Mouse (Mus musculus) hindbrain, postnatal 0 days (tissue): ENCODE results near the gene Pard3. TPM values are rescaled to one million over a fixed set of nuclear protein-coding genes. Genes with fewer than 3 reads are reported as not detected.
A peak's percentile ranks its signal among the peaks of the same experiment; 100 is the strongest.

Experiments used
- ATAC-seq: fragments of 200-750 bp; cut with Nextera tagmentation; 2 replicates; pipeline ENCODE4 v1.8.0; 2017; ENCODE audit warnings: mild to moderate bottlenecking, moderate TSS enrichment, moderate library complexity
- DNase-seq: peaks from one replicate; pipeline ENCODE4 v3.0.0-alpha.2; 2015; ENCODE audit warnings: low spot score
- H3K27ac ChIP-seq: fragments of 300-500 bp; sonication (generic); 2 replicates; pipeline ENCODE4 v1.5.1; 2014; ENCODE audit warnings: mild to moderate bottlenecking
- H3K27me3 ChIP-seq: fragments of 300-500 bp; sonication (generic); 2 replicates; pipeline ENCODE4 v1.6.1; 2014; ENCODE audit warnings: low read length, mixed read lengths; ENCODE audit not compliant: insufficient read depth
- H3K36me3 ChIP-seq: fragments of 300-500 bp; sonication (generic); 2 replicates; pipeline ENCODE4 v1.6.1; 2014; ENCODE audit warnings: low read length, mixed read lengths; ENCODE audit not compliant: insufficient read depth
- H3K4me1 ChIP-seq: fragments of 300-500 bp; sonication (generic); 2 replicates; pipeline ENCODE4 v1.6.1; 2014; ENCODE audit warnings: antibody characterized with exemption, low read length, mixed read lengths; ENCODE audit not compliant: insufficient read depth
- H3K4me2 ChIP-seq: fragments of 300-500 bp; sonication (generic); 2 replicates; pipeline ENCODE4 v1.6.1; 2014; ENCODE audit warnings: low read depth, mild to moderate bottlenecking, low read length, moderate library complexity, mixed read lengths
- H3K4me3 ChIP-seq: fragments of 300-500 bp; sonication (generic); 2 replicates; pipeline ENCODE4 v1.5.1; 2014; ENCODE audit warnings: low read length
- H3K9ac ChIP-seq: fragments of 300-500 bp; sonication (generic); replicated peaks from 2 replicates; pipeline ENCODE4 v1.6.1; 2014; ENCODE audit warnings: mild to moderate bottlenecking, low read length, moderate library complexity, mixed read lengths
- H3K9me3 ChIP-seq: fragments of 300-500 bp; sonication (generic); 2 replicates; pipeline ENCODE4 v1.6.1; 2016; ENCODE audit warnings: low read length, mixed read lengths
- CTCF ChIP-seq: IDR thresholded peaks from 2 replicates; pipeline ENCODE4 v1.5.1; 2016; ENCODE audit warnings: antibody characterized with exemption, control low read depth, low read depth
- WGBS: fragments of 180-500 bp; shearing (Covaris S2); extraction: QIAGEN DNeasy Blood & Tissue Kit; methylation state at CpG from one replicate; pipeline ENCODE4 v1.1.7; 2014; 5-methylcytosine and 5-hydroxymethylcytosine counted together
- polyA plus RNA-seq: library from polyadenylated mRNA; unstranded; fragments of >200 nt; fragmentation: Nextera tagmentation; extraction: Ambion mirVana; gene quantifications from 2 replicates; pipeline ENCODE4 v1.2.1, GENCODE M21; 2015
- total RNA-seq: library from RNA; depleted of rRNA; stranded (reverse); fragments of >200 nt; gene quantifications from 2 replicates; pipeline ENCODE4 v1.2.3, GENCODE M21; 2014

The Pard3 gene
- total and polyA plus RNA-seq, 2 experiments from 2014 or later = 11.9 to 29.3 TPM

- no peaks in the 10 kb centered on the region for H3K27me3 ChIP-seq
- H3K4me1 ChIP-seq = peaks cover 11% of the 10 kb centered on the region
- H3K4me2 ChIP-seq = peak overlapping the region; percentile 21; the same call in 1 of the 2 replicates
- WGBS = 69% methylated on average over 9 of the region's 9 CpGs
- no peak for DNase-seq
- no peak overlapping the region for H3K9ac ChIP-seq
- no peaks in the 10 kb centered on the region for H3K36me3 ChIP-seq
- no peak overlapping the region for H3K4me3 ChIP-seq
- H3K27ac ChIP-seq = peak overlapping the region; percentile 64
- ATAC-seq = no peak
- TF ChIP-seq CTCF = no peak
- H3K9me3 ChIP-seq = no peaks in the 10 kb centered on the region
Observed at GRCm38 (mm10) chr8:127440161-127440833, 376.6 kb downstream of the Pard3 start.

- TF ChIP-seq CTCF = no peak
- WGBS = 68% methylated on average over 6 of the region's 6 CpGs
- ATAC-seq = no peak
Observed at GRCm38 (mm10) chr8:127440834-127441485, 377.3 kb downstream of the Pard3 start.

GRCm38 (mm10) chr8:127447401-127447800 lies 383.7 kb downstream of the Pard3 start:
- 91% methylated on average over 1 of the region's 1 CpGs for WGBS
- Histone ChIP-seq H3K4me2 (no peak overlapping the region), H3K27me3 (no peaks in the 10 kb centered on the region), H3K9ac (no peak overlapping the region), H3K36me3 (no peaks in the 10 kb centered on the region), H3K27ac (no peak overlapping the region), H3K9me3 (no peaks in the 10 kb centered on the region), H3K4me1 (0 out of 2 replicates have a peak, but pooled peaks cover 6% of the 10 kb centered on the region), H3K4me3 (no peak overlapping the region)
- no peak for TF ChIP-seq CTCF
- no peak for DNase-seq
- no peak for ATAC-seq

More at GRCm38 (mm10) chr8:127440834-127441485, 377.3 kb downstream of the Pard3 start:
- Histone ChIP-seq H3K36me3 (no peaks in the 10 kb centered on the region), H3K27ac (no peak overlapping the region), H3K4me3 (no peak overlapping the region), H3K4me2 (no peak overlapping the region), H3K4me1 (peaks cover 11% of the 10 kb centered on the region), H3K27me3 (no peaks in the 10 kb centered on the region), H3K9me3 (no peaks in the 10 kb centered on the region), H3K9ac (no peak overlapping the region)
- DNase-seq = no peak

GRCm38 (mm10) chr8:127449066-127449840 lies 385.6 kb downstream of the Pard3 start:
- WGBS = 95% methylated on average over 6 of the region's 6 CpGs
- H3K4me3 ChIP-seq = no peak overlapping the region
- H3K36me3 ChIP-seq = no peaks in the 10 kb centered on the region
- H3K4me2 ChIP-seq = no peak overlapping the region
- H3K27me3 ChIP-seq = no peaks in the 10 kb centered on the region
- no peak overlapping the region for H3K9ac ChIP-seq
- DNase-seq (no peak), ATAC-seq (no peak)
- no peaks in the 10 kb centered on the region for H3K9me3 ChIP-seq
- H3K4me1 ChIP-seq = 0 out of 2 replicates have a peak, but pooled peaks cover 6% of the 10 kb centered on the region
- H3K27ac ChIP-seq = no peak overlapping the region
- TF ChIP-seq CTCF = no peak

- 0 out of 2 replicates have a peak, but pooled peaks cover 6% of the 10 kb centered on the region for H3K4me1 ChIP-seq
- peak; percentile 70 for ATAC-seq
- no peaks in the 10 kb centered on the region for H3K36me3 ChIP-seq
- no peaks in the 10 kb centered on the region for H3K27me3 ChIP-seq
- H3K9ac ChIP-seq = no peak overlapping the region
- 28% methylated on average over 14 of the region's 14 CpGs for WGBS
- peak; percentile 45 for DNase-seq
- no peak overlapping the region for H3K4me3 ChIP-seq
- no peak overlapping the region for H3K4me2 ChIP-seq
- H3K27ac ChIP-seq = no peak overlapping the region
- H3K9me3 ChIP-seq = no peaks in the 10 kb centered on the region
- TF ChIP-seq CTCF = no peak
Observed at GRCm38 (mm10) chr8:127450954-127451668, 387.4 kb downstream of the Pard3 start.

- no peak overlapping the region for H3K27ac ChIP-seq
- TF ChIP-seq CTCF = no peak
- 0 out of 2 replicates have a peak, but pooled peaks cover 6% of the 10 kb centered on the region for H3K4me1 ChIP-seq
- no peak for DNase-seq
- H3K9me3 ChIP-seq = no peaks in the 10 kb centered on the region
- H3K27me3 ChIP-seq = no peaks in the 10 kb centered on the region
- no peaks in the 10 kb centered on the region for H3K36me3 ChIP-seq
- ATAC-seq = no peak
- H3K4me3 ChIP-seq = no peak overlapping the region
- H3K4me2 ChIP-seq = no peak overlapping the region
- 63% methylated on average over 6 of the region's 6 CpGs for WGBS
- H3K9ac ChIP-seq = no peak overlapping the region
Observed at GRCm38 (mm10) chr8:127452364-127452763, 388.7 kb downstream of the Pard3 start.
